Mouse (Mus musculus) lung, adult 2 months (tissue): ENCODE results near the gene Galnt13.

ENCODE experiments used
- CTCF ChIP-seq: fragments of 200-500 bp; IDR thresholded peaks from 2 replicates; pipeline ENCODE4 v1.5.1; 2011; ENCODE audit warnings: mild to moderate bottlenecking, low read length, control low read depth; ENCODE audit not compliant: insufficient read depth
- POLR2A ChIP-seq: fragments of 200-500 bp; IDR thresholded peaks from 2 replicates; pipeline ENCODE4 v1.6.1; 2011; ENCODE audit warnings: low read depth, mild to moderate bottlenecking, control low read depth, low read length, borderline replicate concordance; ENCODE audit errors: extremely low read depth

DNA sequence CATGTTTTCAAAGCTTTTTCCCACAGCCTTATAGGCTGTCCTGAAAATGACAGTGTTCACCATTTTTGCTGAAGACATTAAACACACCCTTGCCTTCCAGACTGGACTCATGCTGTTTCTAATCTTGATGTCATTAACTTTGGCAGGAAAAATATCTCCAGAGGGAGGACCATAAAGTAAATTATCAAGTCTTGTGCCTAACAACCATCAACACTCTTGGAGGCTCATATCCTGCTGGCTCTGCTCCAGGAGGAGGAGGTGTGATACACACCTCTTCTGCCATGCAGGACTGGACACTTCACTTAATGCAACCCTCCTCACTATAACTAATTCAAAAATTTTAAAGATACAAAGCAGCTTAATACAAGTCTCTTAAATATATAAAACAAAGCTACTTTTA is 502.0 kb downstream of the Galnt13 start:
- no peak for TF ChIP-seq CTCF
- TF ChIP-seq POLR2A = no peak
